Mouse (Mus musculus): ENCODE measurements around the gene Itpa.
"Not testable (repeated sequence)": the region's sequence is repeated elsewhere in the genome, so short reads cannot be mapped to it uniquely, and the experiment has no call there.

The Itpa gene

DNA sequence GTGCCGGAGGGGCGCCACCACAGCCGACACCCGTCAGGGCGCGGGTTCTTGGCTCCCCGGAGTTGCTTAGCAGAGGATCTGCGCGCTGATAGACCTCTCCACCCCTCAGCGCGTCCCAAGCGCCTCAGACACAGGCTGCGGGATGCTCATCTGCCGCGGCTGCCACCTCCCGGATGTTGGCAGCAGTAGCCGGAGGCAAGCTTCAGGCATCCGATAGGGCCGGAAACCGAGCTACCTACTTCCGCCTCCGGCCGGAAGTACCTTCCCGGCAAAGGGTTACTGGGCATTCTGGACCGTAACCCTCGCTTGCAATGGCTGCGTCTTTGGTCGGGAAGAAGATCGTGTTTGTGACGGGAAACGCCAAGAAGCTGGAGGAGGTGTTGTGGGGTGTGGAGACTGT lies at the start of gene Itpa:
Itpa (plus strand) TSS at position 52 of the 400 bp plus-strand sequence.
- DNase-seq (ENCODE audit: low spot score), result peak; percentile 76

DNA sequence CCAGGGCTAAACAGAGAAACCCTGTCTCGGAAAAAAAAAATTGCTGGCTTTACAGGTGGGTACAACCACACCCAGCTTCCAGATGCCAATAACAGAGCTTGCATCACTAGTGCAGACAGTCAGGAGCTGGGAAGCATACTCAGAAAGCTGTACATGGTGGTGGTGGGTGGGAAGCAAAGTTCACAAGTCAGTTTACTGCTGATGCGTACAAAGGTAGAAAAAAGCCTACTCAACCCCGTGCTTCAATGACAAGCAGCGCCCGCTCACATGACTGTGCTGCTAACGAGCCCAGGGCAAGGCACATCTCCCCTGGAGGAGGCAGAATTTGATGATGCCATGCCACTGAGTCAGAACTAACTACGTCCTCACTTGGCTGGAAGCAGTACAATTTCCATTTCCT lies 48.4 kb upstream of the Itpa start:
- no peak for DNase-seq (ENCODE audit: low spot score)

DNA sequence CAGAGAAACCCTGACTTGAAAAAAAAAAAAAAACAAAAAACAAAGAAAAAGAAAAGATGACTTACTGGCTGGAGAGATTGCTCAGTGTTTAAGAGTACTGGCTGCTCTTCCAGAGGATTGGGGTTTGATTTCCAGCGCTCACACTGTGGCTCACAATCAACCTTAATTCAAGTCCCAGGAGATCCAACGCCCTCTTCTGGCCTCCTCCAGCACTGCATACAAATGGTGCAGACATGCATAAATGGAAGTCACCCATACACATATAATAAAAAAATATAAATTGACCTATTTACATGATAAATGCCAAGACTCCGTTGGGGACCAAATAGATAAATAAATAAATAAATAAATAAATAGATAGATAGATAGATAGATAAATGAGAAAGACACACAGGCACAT lies 39.0 kb upstream of the Itpa start:
- DNase-seq (ENCODE audit: low spot score), result no peak

DNA sequence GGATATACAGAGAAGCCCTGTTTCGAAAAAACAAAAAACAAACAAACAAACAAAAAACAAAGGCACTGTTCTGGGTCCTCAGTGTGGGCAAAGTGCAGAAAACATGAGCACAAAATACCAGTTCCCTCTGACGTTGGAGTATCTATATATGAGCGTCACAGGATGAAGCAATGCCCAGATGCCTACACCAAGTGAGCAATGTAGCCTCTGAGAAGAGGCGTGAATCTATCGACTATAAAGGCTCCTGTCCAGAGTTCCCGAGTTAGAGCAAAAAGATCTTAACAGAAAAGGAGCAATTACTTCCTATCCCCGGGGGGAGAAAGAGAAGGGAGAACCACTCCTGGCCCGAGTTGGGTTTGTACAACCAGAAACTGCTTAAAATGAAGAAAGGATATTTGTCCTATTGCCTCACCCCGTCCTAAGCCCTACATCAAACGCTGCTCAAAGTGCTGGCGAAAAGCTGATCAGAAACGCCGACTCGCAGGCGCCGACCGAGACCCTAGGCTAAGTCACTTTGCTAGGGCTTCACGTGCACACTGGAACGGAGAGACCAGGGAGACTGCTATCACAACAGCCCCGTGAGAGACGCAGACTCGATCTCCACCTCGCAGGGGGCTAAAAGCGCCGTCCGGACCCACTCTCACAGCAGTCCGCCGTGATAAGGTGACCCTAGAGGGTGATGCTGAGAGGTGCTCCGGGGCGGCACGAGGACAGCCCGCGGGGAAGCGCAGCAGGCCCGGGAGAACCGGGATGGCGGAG lies 38.2 kb upstream of the Itpa start:
- DNase-seq (ENCODE audit: low spot score), result no peak

DNA sequence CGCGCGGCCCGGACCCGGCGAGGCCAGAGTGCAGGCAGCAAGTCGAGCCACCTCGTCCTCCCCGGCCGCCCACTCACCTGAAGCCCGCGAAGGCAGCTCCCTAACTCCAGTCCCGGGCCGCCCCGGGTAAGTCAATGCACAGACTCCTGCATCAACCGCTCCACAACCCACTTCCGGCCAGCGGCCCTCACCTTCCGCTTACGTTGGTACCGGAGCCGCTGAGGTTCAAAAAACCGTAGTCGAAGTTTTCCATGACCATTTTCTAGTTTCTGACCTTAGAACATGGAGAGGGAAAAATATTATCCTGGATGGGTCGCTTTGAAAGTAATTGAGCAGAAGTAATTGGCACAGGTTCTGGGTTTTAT lies 37.6 kb upstream of the Itpa start, which contains the start of the genes Fastkd5 and Ubox5:
Fastkd5 (minus strand) TSS at position 189 of the 365 bp plus-strand sequence.
Ubox5 (minus strand) TSS at position 200 of the 365 bp plus-strand sequence.
- DNase-seq (ENCODE audit: low spot score), result peak; percentile 77

DNA sequence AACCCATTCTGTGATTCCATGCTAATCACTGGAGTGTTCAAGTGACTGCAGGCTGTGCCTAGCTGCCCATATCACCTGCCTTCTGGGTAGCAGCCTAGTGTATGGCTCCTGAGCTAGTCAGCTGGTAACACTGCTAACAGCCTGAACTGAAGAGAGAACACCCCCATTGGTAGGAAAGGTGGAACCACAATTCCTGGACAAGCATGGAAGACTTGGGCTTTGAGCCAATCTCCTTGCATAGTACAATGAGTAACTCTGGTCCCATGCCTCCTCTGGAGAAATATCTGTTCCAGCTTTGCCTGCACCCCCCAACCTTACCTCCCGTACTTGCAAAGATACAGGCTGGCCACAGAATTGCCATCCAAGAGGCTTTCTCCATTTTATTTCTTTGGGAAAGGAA lies 35.0 kb upstream of the Itpa start:
- DNase-seq (ENCODE audit: low spot score), result no peak

DNA sequence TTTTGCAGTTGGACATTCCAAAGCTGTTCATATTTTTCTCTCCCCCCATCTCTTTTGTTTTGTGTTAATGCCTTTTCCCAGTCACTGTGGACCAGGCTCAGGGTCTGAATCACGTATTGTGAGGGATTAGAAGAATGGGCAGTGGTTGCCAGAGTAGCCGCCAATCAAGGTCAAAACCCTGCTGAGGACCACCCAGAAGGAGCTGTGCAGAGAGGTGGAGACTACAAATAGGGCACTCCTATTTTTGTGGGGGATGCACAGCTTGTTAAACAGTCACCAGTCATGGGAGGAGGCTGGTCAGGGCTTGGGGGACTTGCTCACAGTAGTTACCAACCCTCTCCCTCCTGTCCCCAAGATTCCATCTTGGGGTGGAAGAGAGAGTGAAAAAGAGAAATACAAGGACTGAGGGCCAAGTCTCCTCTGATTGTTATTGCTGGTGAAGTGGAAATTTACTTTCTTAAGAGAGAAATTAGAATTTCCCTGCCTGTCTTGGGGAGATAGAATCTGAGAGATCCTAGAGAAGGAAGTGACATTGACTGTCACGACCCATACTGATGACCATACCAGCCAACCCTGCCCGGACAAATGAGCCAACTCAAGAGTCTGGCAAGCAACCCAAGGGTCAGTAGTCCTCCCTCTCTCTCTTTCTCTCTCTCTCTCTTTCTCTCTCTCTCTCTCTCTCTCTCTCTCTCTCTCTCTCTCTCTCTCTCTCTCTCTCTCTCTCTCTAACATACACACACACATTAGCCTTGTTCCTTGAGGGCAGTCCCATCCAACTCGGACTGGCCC lies 34.3 kb upstream of the Itpa start:
- no peak for DNase-seq (ENCODE audit: low spot score)

DNA sequence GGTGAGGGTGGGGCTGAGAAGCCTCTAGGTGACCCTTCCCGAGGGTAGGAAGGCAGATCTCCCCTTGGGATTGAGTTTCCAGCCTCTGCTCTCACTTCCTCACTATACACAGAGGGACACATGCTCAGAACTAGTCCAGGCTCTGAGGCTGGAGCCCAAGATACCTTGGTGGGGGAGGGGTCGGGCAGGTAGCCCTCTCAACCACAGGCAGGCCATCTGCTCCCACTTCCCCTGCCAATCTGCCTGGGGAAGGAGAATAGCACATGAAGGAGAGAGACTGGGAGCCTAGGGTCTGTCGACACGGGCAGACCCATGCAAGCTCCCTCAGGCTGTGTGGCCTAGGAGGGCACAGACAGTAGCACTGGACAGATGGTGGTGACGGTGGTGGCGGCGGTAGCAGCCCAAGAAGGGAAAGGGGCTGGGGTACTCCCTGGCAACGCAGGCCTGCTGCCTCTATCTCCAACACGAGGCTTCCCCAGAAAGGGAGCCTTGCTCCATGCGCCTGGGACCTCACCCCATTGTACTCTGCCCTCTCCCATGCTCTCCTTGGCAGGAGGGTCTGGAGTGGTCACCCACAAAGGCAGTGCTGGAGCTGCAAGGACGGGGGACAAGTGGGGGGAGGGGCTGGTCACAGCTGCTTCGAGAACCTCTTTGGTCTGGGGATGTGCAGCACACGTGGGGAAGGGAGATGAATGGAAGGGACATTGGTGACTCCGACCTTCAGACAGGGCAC lies 33.2 kb upstream of the Itpa start:
- DNase-seq (ENCODE audit: low spot score), result no peak

DNA sequence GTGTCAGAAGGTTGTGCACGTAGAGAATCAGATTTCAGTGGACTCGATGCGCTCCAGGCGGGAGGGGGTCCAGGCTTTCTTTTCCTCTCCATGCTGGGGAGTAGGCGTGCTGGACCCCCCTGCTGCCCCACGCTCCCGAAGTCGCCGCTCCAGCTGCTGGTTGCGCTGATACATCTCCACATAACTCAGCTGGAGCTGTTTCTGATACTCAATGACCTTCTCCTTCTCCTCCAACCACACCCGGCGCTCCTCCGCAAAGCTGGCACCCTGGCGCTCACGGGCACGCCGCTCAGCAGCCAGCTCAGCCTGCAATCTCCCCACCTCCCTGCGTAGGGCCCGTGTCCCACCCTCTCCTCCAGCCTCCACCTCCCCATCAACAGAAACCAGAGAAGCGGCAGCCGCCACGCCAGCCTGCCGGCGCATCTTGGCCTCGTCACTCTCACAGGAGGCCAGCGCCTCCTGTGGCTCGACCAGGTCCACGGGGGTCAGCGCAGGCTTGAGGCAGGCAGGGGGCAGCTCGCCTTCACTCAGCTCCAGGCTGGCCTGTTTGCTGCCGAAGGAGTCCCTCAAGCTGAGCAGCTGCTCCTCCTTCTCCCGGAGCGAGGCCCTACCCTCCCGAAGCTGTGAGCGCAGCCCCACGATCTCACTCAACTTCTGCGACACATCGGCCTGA lies 32.5 kb upstream of the Itpa start:
- DNase-seq (ENCODE audit: low spot score), result no peak

DNA sequence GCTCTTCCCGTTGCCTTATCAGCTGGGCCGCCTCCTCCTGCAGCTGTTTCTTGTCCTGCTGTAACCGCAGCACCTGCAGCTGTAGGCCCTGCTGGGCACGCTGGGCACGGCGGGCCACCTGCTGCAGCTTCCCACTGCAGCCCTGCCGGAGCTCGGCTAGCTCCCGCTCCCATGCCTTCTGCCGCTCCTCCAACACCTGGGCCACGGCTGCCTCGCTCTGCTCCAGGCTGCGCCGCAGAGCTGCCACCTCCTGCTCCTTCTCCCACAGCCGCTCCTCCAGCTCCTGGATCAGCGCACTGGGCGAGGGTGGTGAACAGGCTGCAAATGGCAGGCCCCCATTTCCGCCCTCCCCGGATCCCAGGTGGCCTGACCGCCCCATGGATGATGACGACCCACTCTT lies 31.6 kb upstream of the Itpa start:
- no peak for DNase-seq (ENCODE audit: low spot score)

DNA sequence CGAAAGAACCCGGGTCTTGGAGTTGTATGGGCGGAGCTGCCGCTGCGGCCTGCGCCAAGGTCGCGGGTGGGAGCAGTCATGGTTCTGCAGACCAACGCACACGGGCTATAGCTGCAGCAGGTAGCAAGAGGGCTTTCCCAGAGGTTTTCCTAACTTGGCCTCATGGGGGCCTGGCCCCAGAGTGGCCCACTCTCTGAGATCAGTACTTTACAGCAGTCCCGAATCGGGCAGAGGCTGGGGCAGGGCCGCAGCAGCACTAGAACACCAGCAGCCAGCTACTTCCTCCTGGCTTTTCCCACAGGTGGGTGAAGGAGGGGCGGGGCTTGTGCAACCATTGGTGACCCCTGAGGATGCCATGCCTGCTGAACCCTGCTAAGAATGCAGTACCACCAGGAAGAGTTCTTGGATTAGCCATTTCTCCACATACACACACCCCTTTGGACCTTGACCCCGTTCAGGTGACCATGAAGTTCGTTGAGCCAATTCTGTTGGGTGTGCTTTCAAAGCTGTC lies 29.3 kb upstream of the Itpa start:
- DNase-seq (ENCODE audit: low spot score), result no peak

DNA sequence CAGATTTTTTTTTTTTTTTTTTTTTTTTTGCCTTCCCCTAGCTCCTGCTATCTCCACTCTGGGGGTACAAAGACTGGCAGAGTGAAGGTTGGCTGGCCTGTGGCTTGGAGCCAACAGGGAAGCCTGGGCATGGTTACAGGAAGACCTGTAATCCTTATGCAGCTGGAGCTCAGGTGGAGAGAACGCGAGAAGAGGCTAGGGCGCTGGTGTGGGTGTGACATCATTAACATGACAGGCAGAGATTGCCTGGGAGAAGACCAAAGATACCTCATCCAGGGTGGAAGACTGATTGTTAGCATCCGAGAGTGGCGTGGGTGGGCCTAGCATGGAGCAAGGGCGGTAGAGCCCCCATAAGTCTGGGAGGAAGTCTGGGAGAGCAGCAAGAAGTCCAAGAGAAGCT lies 28.1 kb upstream of the Itpa start:
- DNase-seq (ENCODE audit: low spot score), result no peak

DNA sequence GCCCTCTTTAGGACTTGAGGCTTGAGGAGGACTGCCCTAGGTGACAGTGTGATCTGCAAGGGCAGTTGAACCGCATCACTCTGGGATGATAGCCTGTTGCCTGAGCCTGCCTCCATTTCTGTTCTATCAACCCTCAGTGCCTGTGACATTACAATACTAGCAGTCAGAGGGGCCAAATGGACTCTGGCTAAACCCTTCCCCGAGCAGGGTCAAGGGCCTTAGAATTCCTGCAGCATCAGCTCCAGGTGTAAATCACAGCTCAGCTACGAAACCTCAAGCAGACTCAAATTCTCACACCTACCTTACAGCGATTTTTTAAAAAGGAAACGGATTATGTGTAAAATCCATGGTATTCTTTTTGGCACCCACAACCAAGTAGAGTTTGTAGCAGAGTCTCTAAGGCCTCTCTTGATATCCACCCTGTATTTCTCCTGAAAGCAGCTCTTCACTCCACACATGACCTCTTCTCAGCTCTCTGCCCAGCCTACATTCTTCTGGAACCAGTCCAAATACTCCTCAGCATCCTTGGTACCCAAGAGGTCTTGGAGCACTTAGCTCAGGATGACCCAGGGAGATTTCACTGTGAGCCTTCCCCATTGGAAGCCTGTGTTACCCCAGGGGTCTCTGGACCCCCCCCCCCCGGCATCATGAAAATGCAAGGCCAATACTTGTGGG lies 25.9 kb upstream of the Itpa start:
- no peak for DNase-seq (ENCODE audit: low spot score)

DNA sequence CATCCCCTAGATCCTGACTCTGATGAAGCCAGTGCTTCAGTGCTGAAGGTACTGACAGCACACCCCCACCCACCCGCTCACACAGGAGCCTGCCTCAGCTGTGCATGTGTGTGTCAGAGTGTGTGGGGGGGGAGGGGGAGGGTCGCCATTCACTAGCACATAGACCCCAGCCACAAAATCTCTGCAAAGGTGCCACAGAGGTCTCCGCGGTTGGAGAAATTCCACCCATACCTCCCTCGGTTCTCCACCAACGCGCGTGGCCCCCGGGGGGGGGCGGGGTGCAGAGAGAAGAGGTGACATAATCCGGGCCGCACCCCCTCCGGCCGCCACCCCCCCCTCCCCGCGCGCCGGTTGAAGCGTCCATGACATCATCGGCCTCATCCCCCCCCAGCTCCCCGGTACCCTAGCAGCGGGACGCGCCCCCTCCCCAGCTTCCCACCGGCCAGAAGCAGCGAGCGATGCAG lies 25.2 kb upstream of the Itpa start:
- DNase-seq (ENCODE audit: low spot score), result no peak

DNA sequence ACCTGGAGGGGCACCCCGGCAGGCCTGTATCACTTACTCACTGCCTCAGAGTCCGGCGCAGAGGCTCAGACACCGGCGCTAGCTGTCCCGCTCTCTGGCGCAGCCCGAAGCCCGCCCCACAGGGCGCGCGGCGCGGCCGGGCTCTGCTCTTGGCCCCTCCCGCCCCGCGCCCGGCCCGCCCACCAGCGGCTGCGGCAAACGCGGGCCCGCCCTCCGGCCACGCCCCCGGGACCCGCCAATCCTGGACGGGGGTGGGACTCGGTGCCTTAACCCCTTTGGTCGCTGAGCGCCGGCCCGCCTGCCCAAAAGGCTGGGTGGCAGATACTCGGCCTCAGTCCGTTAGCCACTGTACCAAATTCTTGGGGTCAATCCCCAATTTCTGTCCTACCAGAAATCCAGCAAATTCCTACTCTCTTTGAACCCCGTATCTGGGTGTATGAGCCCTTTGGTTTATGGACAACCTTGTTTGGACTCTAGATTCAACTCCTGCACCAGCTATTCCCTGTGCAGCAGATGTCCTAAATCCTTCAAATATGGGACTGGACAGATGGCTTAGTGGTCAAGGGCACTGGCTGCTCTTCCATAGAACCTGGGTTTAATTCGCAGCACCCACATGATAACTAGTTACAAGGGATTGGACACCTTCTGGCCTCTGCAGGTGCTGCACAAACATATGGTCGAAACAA lies 24.6 kb upstream of the Itpa start, which contains the start of gene Lzts3:
Lzts3 (minus strand) TSS at position 120 of the 686 bp plus-strand sequence.
- peak; percentile 89 for DNase-seq (ENCODE audit: low spot score)

DNA sequence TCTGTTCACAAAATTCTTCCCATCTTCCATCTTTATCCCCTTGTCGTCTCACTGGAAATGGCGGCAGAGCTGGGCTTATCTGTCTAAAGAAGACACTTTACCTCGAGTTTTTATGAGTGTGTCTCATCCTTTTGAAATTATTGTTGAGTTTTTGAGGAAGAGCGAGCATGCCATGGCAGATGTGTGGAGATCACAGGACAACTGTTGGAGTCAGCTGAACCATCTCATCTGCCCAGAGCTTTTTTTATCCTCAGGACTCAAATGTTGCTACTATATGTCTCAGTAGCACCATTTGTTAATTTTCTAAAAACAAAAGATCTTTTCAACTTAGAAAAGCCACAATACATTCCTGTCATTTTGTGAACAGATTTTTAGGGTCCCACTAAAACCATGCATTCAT lies 22.2 kb upstream of the Itpa start:
- no peak for DNase-seq (ENCODE audit: low spot score)

DNA sequence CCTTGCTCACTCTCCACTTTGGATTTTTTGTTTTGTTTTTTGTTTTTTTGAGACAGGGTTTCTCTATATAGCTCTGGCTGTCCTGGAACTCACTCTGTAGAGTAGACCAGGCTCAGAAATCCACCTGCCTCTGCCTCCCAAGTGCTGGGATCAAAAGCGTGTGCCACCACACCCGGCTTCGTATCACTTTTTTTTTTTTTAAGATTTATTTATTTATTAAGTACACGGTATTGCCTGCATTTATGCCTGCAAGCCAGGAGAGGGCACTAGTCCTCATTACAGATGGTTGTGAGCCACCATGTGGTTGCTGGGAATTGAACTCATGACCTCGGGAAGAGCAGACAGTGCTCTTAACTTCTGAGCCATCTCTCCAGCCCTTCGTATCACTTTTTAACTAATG lies 18.4 kb upstream of the Itpa start:
- DNase-seq (ENCODE audit: low spot score), result not testable (repeated sequence)

DNA sequence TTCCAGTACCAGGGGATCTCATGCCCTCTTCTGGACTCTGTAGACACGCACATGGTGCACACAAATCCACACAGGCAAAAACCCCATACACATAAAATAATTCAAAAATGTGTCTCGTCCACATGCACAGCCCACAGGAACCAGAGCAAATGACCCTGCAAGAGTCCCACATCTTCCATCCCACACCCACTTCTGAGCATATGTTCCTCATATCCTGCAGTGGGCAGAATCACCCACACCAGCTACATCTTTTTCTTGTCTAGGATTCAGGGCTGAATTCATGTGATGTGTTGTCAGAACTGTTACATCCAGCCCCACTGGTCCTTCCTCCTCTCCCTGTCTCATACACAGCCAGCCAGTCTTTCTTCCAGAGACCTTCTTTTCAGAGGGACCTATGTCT lies 14.1 kb upstream of the Itpa start:
- no peak for DNase-seq (ENCODE audit: low spot score)

DNA sequence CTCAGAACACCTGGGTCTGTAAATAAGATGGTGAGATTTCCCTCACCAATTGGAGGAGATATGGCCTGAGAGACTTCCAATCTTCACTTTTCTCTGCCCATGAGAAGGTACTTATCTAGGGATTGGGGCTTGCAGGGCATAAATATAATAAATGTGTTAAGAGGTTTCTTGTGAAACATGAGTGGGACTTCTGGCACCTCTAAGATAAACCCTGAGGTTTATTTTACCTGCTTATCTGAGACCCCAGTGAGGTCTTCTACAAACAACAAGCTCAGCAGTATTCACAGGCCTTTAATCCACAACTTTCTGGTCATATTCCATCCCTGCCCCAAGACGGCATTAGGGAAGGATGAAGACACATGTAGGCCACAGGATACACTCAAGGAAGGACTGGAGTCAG lies 13.7 kb upstream of the Itpa start:
- DNase-seq (ENCODE audit: low spot score), result no peak

DNA sequence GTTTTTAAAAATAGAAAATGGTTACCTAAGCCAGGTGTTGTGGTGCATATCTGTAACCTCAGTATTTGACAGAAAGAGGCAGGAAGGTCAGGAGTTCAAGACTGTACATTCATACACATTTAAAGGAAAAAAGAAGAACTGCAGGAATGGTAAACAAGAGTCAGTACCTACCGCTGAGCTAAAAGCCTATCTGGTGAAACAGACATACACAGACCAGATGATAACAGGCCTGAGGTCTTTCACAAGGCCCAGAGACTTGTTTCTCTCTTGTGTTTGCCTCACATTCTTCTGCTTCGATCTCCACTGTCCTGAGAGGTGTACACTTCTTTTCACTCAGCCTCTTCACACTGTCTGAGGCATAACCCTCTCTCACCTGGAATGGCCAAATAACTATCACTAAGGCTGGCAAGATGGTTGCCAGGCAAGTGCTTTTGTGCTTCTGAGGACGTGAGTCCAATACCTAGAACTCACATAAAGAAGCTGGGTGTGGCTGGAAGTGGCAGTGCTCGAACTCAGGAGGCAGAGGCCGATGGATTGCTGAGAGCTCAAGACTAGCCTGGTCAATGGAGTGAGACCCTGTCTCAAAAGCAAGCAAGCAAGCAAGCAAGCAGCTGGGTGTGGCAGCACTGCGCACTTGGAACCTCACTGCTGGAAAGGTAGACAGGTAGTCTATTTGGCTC lies 11.6 kb upstream of the Itpa start:
- peak; percentile 31 for DNase-seq (ENCODE audit: low spot score)

All from spleen, adult 12 weeks (tissue).